Mouse (Mus musculus) gastrocnemius, adult 2 months (tissue): ENCODE data around the gene Plekhm2. TPM values are rescaled to one million over a fixed set of nuclear protein-coding genes. Genes with fewer than 3 reads are reported as not detected.

Source experiments
- DNase-seq: peaks from one replicate; pipeline ENCODE4 v3.0.0; 2022
- H3K27ac ChIP-seq: fragments of 200-600 bp; 2 replicates; pipeline ENCODE4 v1.8.1; 2022; ENCODE audit warnings: mild to moderate bottlenecking
- H3K4me3 ChIP-seq: fragments of 200-600 bp; 2 replicates; pipeline ENCODE4 v1.8.1; 2022; ENCODE audit warnings: mild to moderate bottlenecking, moderate library complexity
- CTCF ChIP-seq: fragments of 200-600 bp; IDR thresholded peaks from 2 replicates; pipeline ENCODE4 v1.8.1; 2022; ENCODE audit warnings: antibody characterized with exemption, mild to moderate bottlenecking, moderate library complexity
- intact Hi-C: fragments of 180-260 bp; cut with DNase I; formaldehyde crosslinking; loops from one replicate; pipeline ENCODE4 v1.15.1; 2025
- total RNA-seq, 2 experiments: library from RNA; stranded (reverse); gene quantifications; 2 replicates each; pipeline ENCODE4 v1.2.3; 2021

Gene Plekhm2
- total RNA-seq, 2 experiments from 2014 or later = 32.9 to 34.7 TPM

DNA sequence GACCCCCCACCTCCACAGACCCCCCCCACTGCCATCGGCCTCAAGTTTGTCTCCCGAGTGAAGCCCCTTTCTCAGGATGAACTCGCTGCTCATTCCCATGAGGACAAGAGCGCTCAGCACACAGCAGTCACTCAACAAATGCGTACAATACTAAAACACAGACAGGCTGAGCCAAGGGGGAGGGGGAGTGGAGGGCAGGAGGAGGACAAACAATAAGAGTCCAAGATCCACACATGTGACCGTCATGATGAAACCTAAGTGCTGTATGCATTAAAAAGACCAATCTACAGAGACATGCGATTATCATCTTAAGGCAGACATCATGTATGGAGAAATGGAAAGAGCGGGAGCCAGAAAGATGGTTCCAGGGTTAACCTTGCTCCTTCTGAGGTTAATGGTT lies 7.8 kb downstream of the Plekhm2 start:
- intact Hi-C loops = no loop called here
- no peak for TF ChIP-seq CTCF
- no peak overlapping the region for H3K4me3 ChIP-seq

DNA sequence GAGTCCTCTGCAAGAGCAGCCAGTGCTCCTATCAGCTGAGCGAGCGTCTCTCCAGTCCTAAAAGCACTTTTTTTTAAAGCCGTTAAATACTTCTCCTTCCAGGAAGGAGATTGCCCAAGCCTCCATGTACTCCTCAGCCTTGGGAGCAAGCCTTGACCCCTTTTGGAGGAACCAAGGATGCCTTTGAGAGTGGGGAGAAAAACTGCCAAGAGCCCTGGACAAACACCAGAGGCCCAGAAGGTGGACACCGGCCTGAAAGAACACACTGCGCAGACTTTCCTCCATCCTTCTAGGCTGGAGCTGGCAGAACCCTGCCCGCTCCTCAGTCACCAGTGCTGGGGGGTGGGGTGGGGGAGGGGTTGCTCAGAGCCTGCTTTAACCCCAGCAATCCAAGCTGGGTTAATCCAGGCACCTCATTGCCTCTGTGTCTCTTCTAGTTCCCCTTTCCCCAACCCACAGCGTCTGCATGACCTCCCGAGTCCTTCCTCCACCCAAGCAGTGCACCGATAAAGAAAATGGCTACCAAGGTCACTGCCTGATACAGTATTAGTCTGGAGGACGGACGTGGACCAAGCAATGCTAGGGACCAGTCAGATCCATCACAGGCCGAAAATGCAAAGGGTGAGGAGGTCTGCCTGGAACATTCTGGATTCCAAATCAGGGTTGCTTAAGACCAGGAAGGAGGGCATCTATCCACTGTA lies 8.6 kb downstream of the Plekhm2 start:
- no peak for TF ChIP-seq CTCF
- H3K4me3 ChIP-seq = no peak overlapping the region
- H3K27ac ChIP-seq = peak overlapping the region; percentile 81
- peak; percentile 80 for DNase-seq
- intact Hi-C loops = no loop called here

More for the DNA sequence above, 7.8 kb downstream of the Plekhm2 start:
- DNase-seq = no peak
- peak overlapping the region; percentile 81 for H3K27ac ChIP-seq

DNA sequence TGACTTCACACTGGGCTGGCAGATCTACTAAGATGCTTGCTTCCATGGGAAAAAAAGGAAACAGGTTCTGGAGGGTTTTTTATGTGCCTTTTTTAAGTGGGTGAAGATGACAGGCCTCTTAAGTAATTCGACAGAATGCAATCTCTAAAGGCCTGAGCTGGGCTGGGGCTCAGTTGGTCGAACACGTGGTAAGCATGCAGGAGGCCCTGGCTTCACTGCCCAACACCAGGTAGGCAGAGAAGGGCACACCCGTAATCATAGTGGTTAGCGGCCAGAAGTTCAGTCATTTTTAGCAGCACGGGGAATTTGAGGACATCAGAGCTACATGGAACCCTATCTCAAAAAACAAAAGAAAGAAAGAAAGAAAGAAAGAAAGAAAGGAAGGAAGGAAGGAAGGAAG lies 10.2 kb downstream of the Plekhm2 start:
- no peak for TF ChIP-seq CTCF
- intact Hi-C loops = no loop called here
- H3K27ac ChIP-seq = peak overlapping the region; percentile 9
- DNase-seq = no peak
- H3K4me3 ChIP-seq = no peak overlapping the region

DNA sequence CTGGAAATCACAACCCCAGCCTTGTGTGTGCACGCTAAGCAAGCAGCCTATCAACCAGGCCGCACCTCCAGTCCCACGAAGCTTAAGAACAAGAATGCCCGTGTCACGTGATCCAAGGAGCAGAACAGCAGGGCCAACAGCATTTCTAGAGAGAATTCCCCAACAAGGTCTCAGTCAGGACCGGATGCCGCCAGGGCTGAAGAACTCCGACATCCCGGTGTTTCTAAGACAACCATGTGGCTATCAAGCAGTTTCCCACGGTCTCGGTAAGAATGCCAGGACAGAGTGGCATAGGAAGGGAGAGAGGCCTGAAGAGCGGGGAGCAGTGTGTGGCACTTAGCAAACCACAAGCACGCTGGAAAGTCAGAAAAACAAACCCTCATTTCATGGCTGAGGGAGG lies 10.9 kb downstream of the Plekhm2 start:
- TF ChIP-seq CTCF = no peak
- intact Hi-C loops = no loop called here
- Histone ChIP-seq H3K27ac (peak overlapping the region; percentile 9), H3K4me3 (no peak overlapping the region)
- no peak for DNase-seq

DNA sequence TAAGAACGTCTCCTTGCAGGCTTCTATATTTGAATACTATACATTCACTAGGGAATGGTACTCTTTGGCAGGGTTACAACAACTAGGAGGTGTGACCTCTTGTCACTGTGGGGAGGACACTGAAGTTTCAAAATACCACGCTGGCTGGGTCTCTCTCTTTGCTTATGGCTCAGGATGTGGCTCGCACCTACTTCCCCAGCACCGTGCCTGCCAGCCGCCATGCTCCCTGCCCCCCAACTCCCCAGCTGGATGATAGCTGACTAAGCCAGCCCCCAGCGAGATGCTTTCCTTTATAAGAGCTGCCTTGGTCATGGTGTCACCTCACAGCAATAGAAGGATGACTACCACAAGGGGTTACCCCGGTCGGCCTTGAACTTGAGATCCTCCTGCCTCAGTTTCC lies 11.7 kb downstream of the Plekhm2 start:
- no peak for TF ChIP-seq CTCF
- DNase-seq = no peak
- intact Hi-C loops = no loop called here
- Histone ChIP-seq H3K4me3 (no peak overlapping the region), H3K27ac (peak overlapping the region; percentile 28; the same call in 1 of the 2 replicates)

DNA sequence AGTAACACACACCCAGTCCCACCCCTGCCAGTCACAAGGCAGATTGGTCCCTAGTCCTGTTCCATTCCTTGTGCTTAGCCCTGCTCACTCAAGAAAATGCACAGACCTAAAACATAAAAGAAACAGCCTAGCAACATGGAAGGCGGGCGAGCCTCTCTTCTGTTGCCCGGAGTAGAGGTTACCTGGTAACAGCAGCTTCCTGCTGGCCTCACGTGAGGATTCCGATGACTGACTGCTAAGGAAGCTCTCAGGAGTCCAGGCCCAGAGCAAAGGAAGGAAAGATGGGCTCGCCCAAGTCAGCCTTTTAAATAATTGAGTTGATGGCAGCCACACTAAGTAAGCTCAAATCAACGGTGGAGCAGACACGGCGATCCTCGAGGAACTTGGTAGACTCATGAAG lies 12.8 kb downstream of the Plekhm2 start:
- no peak for DNase-seq
- no peak for TF ChIP-seq CTCF
- peak overlapping the region; percentile 63 for H3K27ac ChIP-seq
- H3K4me3 ChIP-seq = no peak overlapping the region
- intact Hi-C loops = no loop called here

DNA sequence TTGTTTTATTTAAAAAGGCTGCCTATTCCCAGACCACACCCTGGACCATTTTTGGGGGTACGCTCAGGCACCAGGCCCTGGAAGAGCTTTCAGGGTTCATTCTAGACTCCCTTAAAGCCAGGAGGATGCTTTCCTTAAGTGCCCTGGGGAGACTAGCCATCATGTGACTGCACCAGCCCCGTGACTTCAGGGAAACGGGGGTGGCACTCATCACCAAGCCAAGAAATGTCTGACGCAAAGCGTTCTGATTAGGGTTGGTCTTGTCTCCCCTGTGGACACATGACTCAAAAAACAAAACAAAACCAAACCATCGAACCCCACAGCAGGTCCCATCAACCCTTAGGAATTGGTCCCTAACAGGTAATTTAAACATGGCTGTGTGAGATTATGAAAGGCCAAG lies 13.4 kb downstream of the Plekhm2 start:
- Histone ChIP-seq H3K27ac (peak overlapping the region; percentile 63), H3K4me3 (no peak overlapping the region)
- no peak for DNase-seq
- intact Hi-C loops = no loop called here
- no peak for TF ChIP-seq CTCF

DNA sequence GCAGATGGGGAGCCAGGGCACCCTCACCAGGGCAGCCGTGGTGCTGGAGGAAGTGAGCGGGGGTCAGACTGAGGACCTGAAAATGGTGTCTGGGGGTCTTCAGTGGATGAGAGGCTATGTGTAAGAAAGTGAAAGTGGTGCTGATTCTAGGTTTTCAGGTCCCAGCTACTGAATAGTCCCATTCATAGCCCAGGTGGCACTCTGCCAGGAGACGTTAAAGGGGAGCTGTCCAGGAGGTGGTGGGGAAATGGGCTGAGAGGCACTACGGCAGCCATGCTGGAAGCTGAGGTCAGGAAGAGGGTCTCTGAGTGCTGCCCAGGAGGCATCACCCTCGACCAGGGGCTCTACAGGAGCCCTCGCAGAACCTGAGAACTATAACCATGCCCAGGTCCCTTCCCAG lies 15.5 kb downstream of the Plekhm2 start:
- intact Hi-C loops = no loop called here
- no peak overlapping the region for H3K4me3 ChIP-seq
- no peak for TF ChIP-seq CTCF
- no peak for DNase-seq
- H3K27ac ChIP-seq = peak overlapping the region; percentile 68

DNA sequence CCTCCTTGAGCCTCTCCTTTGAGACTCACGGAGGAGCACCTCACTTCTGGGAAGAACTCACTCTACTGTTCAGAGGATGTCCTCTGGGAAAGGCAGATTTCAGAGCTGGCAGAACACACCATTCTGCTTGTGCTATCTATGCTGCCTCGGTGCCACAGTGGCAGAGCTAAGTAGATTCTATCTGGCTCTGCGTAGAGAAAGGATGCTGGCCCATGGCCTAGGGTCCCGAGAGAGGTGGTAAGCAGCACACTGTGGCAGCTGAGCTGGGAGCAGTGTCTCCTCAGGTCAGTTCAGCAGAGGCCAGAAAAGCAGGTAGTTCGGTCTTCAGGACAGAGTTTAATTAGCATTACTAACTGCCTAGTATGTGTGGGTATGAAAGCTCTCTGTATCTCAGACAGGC lies 16.4 kb downstream of the Plekhm2 start:
- no peak for TF ChIP-seq CTCF
- intact Hi-C loops = no loop called here
- no peak overlapping the region for H3K4me3 ChIP-seq
- DNase-seq = peak; percentile 76
- peak overlapping the region; percentile 68 for H3K27ac ChIP-seq

DNA sequence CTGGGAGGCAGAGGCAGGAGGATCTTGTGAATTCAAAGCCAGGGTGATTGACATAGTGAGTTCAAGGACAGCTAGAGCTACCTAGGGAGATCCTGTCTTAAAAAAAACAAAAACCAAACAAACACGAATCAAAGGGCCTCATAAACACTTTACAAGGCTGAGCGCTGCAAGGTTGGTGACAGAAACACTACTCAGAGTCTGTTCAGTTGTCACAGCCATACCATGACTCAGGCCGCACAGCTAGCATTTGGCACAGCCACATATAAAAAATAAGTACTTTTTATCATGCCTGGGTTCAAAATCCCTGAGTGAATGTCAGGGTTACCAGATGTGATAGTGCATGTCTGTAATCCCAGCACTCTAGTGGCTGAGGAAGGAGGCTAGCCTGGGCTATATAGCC lies 17.5 kb downstream of the Plekhm2 start:
- intact Hi-C loops = no loop called here

DNA sequence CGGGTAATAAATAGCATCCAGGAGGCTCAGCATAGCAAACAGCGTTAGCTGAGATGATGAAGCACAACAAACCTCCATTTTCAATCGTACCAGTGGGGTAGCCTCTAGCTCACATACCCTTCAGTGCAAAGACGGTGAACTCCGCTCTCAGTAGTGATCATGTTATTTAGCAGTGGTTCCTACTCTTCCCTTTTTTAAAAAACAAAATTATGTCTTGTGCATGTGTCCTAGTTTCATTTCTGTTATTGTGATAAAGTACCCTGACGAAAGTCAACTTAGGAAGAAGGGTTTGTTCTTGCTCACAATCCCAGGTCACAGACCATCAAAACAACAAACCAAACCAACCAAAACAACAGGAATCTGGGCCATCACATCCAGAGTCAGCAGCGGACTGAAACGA lies 18.7 kb downstream of the Plekhm2 start:
- TF ChIP-seq CTCF = no peak
- no peak overlapping the region for H3K4me3 ChIP-seq
- 0 out of 2 replicates have a peak overlapping the region, but pooled peaks have one; percentile 35 for H3K27ac ChIP-seq
- no peak for DNase-seq
- intact Hi-C loops = no loop called here

More for the DNA sequence above, 17.5 kb downstream of the Plekhm2 start:
- Histone ChIP-seq H3K4me3 (no peak overlapping the region), H3K27ac (peak overlapping the region; percentile 10; the same call in 1 of the 2 replicates)
- no peak for TF ChIP-seq CTCF
- DNase-seq = no peak

DNA sequence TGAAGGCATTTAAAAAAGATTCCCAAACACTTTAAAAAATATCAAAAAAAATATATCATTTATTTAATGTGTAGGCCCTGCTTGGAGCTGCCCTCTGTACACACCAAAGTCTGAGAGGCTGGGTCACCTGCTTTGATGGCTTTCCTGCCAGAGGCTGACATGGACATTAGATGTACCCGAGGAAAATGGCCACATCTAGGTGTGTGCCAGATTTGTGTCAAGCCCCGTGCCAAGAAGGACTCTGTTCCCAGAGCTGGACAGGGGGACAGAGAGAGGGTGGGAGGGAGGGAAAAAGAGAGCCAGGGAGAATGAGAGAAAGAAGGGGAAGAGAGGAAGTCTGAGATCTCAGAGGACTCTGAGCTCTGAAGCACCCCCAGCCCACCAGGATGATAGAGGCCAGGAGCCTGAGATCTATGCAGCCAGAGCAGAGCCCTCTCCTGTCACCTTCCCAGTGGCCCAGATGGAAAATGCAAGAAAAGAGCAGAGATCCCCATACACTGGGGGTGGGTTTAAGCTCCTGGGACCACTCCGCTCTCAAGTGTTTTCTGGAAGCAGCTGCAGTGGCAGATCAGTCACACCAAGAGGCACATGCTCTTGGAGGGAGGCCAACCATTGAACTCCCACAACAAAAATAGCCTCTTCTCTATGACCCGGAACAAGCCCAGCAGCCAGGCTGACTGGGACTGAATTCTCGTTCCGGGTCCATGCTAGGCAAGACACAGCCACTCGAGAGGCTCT lies 21.4 kb downstream of the Plekhm2 start:
- Histone ChIP-seq H3K27ac (peak overlapping the region; percentile 96), H3K4me3 (peak overlapping the region; percentile 61)
- 0 out of 2 replicates have a peak, but pooled peaks have one; percentile 2 for TF ChIP-seq CTCF
- DNase-seq = peak; percentile 85
- intact Hi-C loops = no loop called here
